Comparison of ENCODE assay signal across 9 mouse cellular contexts in the genomic region with DNA sequence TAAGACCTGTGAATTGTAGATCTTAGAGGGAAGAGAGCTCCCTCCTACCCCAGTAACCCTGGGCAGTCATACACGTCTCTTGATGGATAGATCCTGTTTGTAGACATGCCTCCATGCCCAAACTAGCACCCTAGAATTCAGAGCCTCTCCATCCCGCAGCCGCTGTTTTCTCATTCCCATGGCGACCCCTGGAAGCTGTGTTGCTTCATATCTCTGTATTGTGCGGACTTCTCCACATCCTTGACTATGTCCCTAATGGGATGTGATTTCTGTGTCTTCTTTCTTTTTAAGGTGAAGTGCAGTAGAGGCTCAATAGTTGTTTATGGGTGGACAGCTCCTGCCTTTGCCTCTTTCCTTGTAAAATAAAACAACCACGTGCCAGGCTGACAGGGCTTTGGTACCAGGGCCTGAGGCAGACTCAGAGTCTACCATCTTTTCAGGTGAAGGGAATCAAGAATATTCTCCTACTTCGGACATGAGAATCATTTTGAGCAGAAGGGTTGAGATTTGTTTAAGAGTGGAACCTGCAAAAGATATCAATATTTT. TPM values are rescaled to one million over a fixed set of nuclear protein-coding genes. Genes with fewer than 3 reads are reported as not detected.
DNase-seq lines count a peak whose midpoint lies in the region; ATAC-seq and TF ChIP-seq lines count a peak whose summit lies in the region.
"Had no signal": no experiment of that assay in that cellular context is flagged by ENCODE, and none has a peak within 500 bp of the region (broad histone marks: within the 10 kb centered on the region; RNA-seq: fewer than 3 reads in every experiment).

No protein-coding gene starts in this region.

- DNase-seq in kidney, adult 2 months = no peak
- DNase-seq in kidney, adult 18-20 months = no peak
- DNase-seq in MEL (ENCODE audit: low read depth, low spot score) = peak; percentile 86

- TF ChIP-seq POLR2A in kidney, adult 2 months (IDR thresholded peaks at IDR 0.05; ENCODE audit: low read depth, low read length) = no peak
- no peak for TF ChIP-seq POLR2A in MEL (IDR thresholded peaks at IDR 0.05; ENCODE audit: control insufficient read depth in 1 of 2, insufficient read depth in 1 of 2, low read depth in 1 of 2, low read length in 2 of 2, poor library complexity in 1 of 2)

- no peaks in the 10 kb centered on the region for H3K9me3 ChIP-seq in MEL (replicated peaks; ENCODE audit: insufficient read depth, low read length)
- H3K9me3 ChIP-seq in heart, embryonic 16.5 days (replicated peaks; ENCODE audit: control insufficient read depth, low read length) = no peaks in the 10 kb centered on the region
- H3K9me3 ChIP-seq in midbrain, embryonic 12.5 days = no peaks in the 10 kb centered on the region

- H3K27ac ChIP-seq in kidney, adult 2 months (ENCODE audit: insufficient read depth, low read depth, low read length) = peak overlapping the region; percentile 97
- peak overlapping the region; percentile 99 for H3K27ac ChIP-seq in MEL (ENCODE audit: control insufficient read depth, low read depth, low read length)
- H3K27ac ChIP-seq in heart, embryonic 16.5 days (ENCODE audit: low read length) = peak overlapping the region; percentile 98
- peak overlapping the region; percentile 98 for H3K27ac ChIP-seq in midbrain, embryonic 12.5 days (replicated peaks)

- H3K36me3 ChIP-seq in kidney, adult 2 months (ENCODE audit: control insufficient read depth, insufficient read depth, low read length) = no peaks in the 10 kb centered on the region
- peaks cover 0 to 44% of the 10 kb centered on the region in 2 experiments; a peak in 2 of 4 replicates for H3K36me3 ChIP-seq in MEL (ENCODE audit: control insufficient read depth in 1 of 2, insufficient read depth in 2 of 2, low read length in 2 of 2)
- H3K36me3 ChIP-seq in heart, embryonic 16.5 days (ENCODE audit: control insufficient read depth, insufficient read depth) = no peaks in the 10 kb centered on the region
- H3K36me3 ChIP-seq in midbrain, embryonic 12.5 days = no peaks in the 10 kb centered on the region

- H3K79me2 ChIP-seq in MEL (ENCODE audit: control insufficient read depth, insufficient read depth, low read length, poor library complexity) = peaks cover 8% of the 10 kb centered on the region; the same call in 1 of the 2 replicates

- peaks cover 8% of the 10 kb centered on the region; the same call in 1 of the 2 replicates for H3K4me1 ChIP-seq in kidney, adult 2 months (ENCODE audit: control insufficient read depth, insufficient read depth, low read length)
- H3K4me1 ChIP-seq in MEL (ENCODE audit: control insufficient read depth in 1 of 2, insufficient read depth in 2 of 2, low read length in 2 of 2) = peaks cover 0 to 32% of the 10 kb centered on the region in 2 experiments; a peak in 2 of 4 replicates
- peaks cover 19% of the 10 kb centered on the region for H3K4me1 ChIP-seq in heart, embryonic 16.5 days (ENCODE audit: control insufficient read depth, insufficient read depth, low read length)
- H3K4me1 ChIP-seq in midbrain, embryonic 12.5 days = peaks cover 35% of the 10 kb centered on the region

- 76% methylated on average over 7 of the region's 7 CpGs for WGBS in kidney, adult 2 months
- WGBS in heart, embryonic 16.5 days = 79% methylated on average over 7 of the region's 7 CpGs
- WGBS in midbrain, embryonic 12.5 days = 72% methylated on average over 7 of the region's 7 CpGs

- no peak for TF ChIP-seq CTCF in kidney, adult 2 months (conservative IDR thresholded peaks at IDR 0.05; ENCODE audit: insufficient read depth, insufficient read length, low read depth, low read length)
- TF ChIP-seq CTCF in MEL (IDR thresholded peaks at IDR 0.05 in 2 of 3, conservative IDR thresholded peaks at IDR 0.05 in 1 of 3; ENCODE audit: control insufficient read depth in 1 of 3, insufficient read depth in 1 of 3, low read depth in 2 of 3, low read length in 3 of 3, poor library complexity in 1 of 3, severe bottlenecking in 1 of 3) = no peak

- TF ChIP-seq EP300 in MEL (IDR thresholded peaks at IDR 0.05; ENCODE audit: low read depth in 1 of 2, low read length in 2 of 2) = no peak

- H3K4me2 ChIP-seq in heart, embryonic 16.5 days (ENCODE audit: low read depth, low read length) = peak overlapping the region; percentile 91
- peak overlapping the region; percentile 85 for H3K4me2 ChIP-seq in midbrain, embryonic 12.5 days (replicated peaks)

- no peaks in the 10 kb centered on the region for H3K27me3 ChIP-seq in kidney, adult 2 months (replicated peaks; ENCODE audit: control insufficient read depth, insufficient read depth, low read length)
- no peaks in the 10 kb centered on the region for H3K27me3 ChIP-seq in MEL (ENCODE audit: control insufficient read depth in 1 of 2, insufficient read depth in 2 of 2, low read length in 2 of 2)
- no peaks in the 10 kb centered on the region; the same call in 1 of the 2 replicates for H3K27me3 ChIP-seq in heart, embryonic 16.5 days (ENCODE audit: control insufficient read depth, insufficient read depth, low read length)
- H3K27me3 ChIP-seq in midbrain, embryonic 12.5 days = no peaks in the 10 kb centered on the region

- no peak for TF ChIP-seq RAD21 in MEL (IDR thresholded peaks at IDR 0.05; ENCODE audit: low read depth, low read length)

- H3K9ac ChIP-seq in MEL (ENCODE audit: control insufficient read depth, low read depth, low read length, poor library complexity, severe bottlenecking) = peak overlapping the region; percentile 92
- H3K9ac ChIP-seq in heart, embryonic 16.5 days (ENCODE audit: low read length) = peak overlapping the region; percentile 77
- peak overlapping the region; percentile 66; the same call in 1 of the 2 replicates for H3K9ac ChIP-seq in midbrain, embryonic 12.5 days (replicated peaks)

- H3K4me3 ChIP-seq in kidney, adult 2 months (ENCODE audit: insufficient read depth, low read depth, low read length) = no peak overlapping the region
- H3K4me3 ChIP-seq in MEL (ENCODE audit: control insufficient read depth in 1 of 2, insufficient read depth in 1 of 2, low read depth in 2 of 2, low read length in 2 of 2) = peak overlapping the region; percentile 10 to 75
- peak overlapping the region; percentile 71 for H3K4me3 ChIP-seq in heart, embryonic 16.5 days (ENCODE audit: low read length)
- H3K4me3 ChIP-seq in midbrain, embryonic 12.5 days = peak overlapping the region; percentile 57

- no peak for ATAC-seq in heart, embryonic 16.5 days (replicated peaks; ENCODE audit: extremely low read depth, insufficient read depth, low FRiP score)
- no peak for ATAC-seq in midbrain, embryonic 12.5 days (ENCODE audit: low FRiP score, low read depth)
- no peak for ATAC-seq in activated CD4-positive, CD25-positive, alpha-beta regulatory T cell, adult 4 months
- no peak for ATAC-seq in erythroid progenitor cell, adult 5-6 weeks (replicated peaks; ENCODE audit: low FRiP score, poor library complexity, severe bottlenecking)
- ATAC-seq in megakaryocyte-erythroid progenitor cell, adult 5-6 weeks (replicated peaks; ENCODE audit: low FRiP score, low TSS enrichment, poor library complexity, severe bottlenecking) = no peak

RNA-seq across cellular contexts. Expression of a gene that starts 1.4 kb away (rescaled TPM):
- polyA plus RNA-seq in kidney, adult 2 months (2012; rRNA removed) = 1.5 and 2.7 TPM in 2 replicates
- total RNA-seq in MEL (2012; rRNA removed) = 195 and 290 TPM in 2 replicates
- 1 to 10 TPM in 1 of 2 experiments, not detected in 1; 1.5 TPM for polyA plus RNA-seq in MEL (2012; ENCODE audit: insufficient read depth in 1 of 2, insufficient read length in 2 of 2, low read depth in 1 of 2, low replicate concordance in 2 of 2, missing spikeins in 1 of 2)
- polyA plus RNA-seq in heart, embryonic 16.5 days (2015; fragmentation: Nextera tagmentation; extraction: Ambion mirVana) = 2.4 and 5.8 TPM in 2 replicates
- polyA plus RNA-seq in midbrain, embryonic 12.5 days (2016; fragmentation: Nextera tagmentation; extraction: Ambion mirVana) = 13.3 and 18.2 TPM in 2 replicates
- 1 to 10 TPM; 1.9 to 2.2 TPM for polyA plus RNA-seq in activated CD4-positive, CD25-positive, alpha-beta regulatory T cell, adult 4 months (2017; shearing (Covaris generic))
- total RNA-seq in erythroid progenitor cell, adult 5-6 weeks (2015; ENCODE audit: low replicate concordance) = 928 and 1,194 TPM in 2 replicates
- total RNA-seq in erythroid progenitor cell, adult 5-6 weeks (2017; ENCODE audit: low replicate concordance) = 316 and 543 TPM in 2 replicates
- total RNA-seq in megakaryocyte-erythroid progenitor cell, adult 5-6 weeks (2014; fragmentation: Nextera tagmentation) = 76.1 and 135 TPM in 2 replicates
- 49.9 and 105 TPM in 2 replicates for total RNA-seq in megakaryocyte-erythroid progenitor cell, adult 5-6 weeks (2017)

RNA-seq across cellular contexts. Expression of a gene that starts 4.0 kb away (rescaled TPM):
- 10.1 and 14.1 TPM in 2 replicates for polyA plus RNA-seq in kidney, adult 2 months (2012; rRNA removed)
- total RNA-seq in MEL (2012; rRNA removed) = 3,962 and 5,017 TPM in 2 replicates
- 10 to 100 TPM in 1 of 2 experiments, not detected in 1; 71.7 TPM for polyA plus RNA-seq in MEL (2012; ENCODE audit: insufficient read depth in 1 of 2, insufficient read length in 2 of 2, low read depth in 1 of 2, low replicate concordance in 2 of 2, missing spikeins in 1 of 2)
- 17.2 and 25.2 TPM in 2 replicates for polyA plus RNA-seq in heart, embryonic 16.5 days (2015; fragmentation: Nextera tagmentation; extraction: Ambion mirVana)
- polyA plus RNA-seq in midbrain, embryonic 12.5 days (2016; fragmentation: Nextera tagmentation; extraction: Ambion mirVana) = 76.0 and 96.2 TPM in 2 replicates
- polyA plus RNA-seq in activated CD4-positive, CD25-positive, alpha-beta regulatory T cell, adult 4 months (2017; shearing (Covaris generic)) = 10 to 100 TPM; 23.4 to 32.3 TPM
- total RNA-seq in erythroid progenitor cell, adult 5-6 weeks (2015; ENCODE audit: low replicate concordance) = 2,922 and 3,470 TPM in 2 replicates
- 1,426 and 2,043 TPM in 2 replicates for total RNA-seq in erythroid progenitor cell, adult 5-6 weeks (2017; ENCODE audit: low replicate concordance)
- total RNA-seq in megakaryocyte-erythroid progenitor cell, adult 5-6 weeks (2014; fragmentation: Nextera tagmentation) = 432 and 521 TPM in 2 replicates
- total RNA-seq in megakaryocyte-erythroid progenitor cell, adult 5-6 weeks (2017) = 172 and 646 TPM in 2 replicates

RNA-seq across cellular contexts. Expression of a gene that starts 5.1 kb away (rescaled TPM):
- 0.97 and 1.1 TPM in 2 replicates for polyA plus RNA-seq in kidney, adult 2 months (2012; rRNA removed)
- total RNA-seq in MEL (2012; rRNA removed) = 6,680 and 8,754 TPM in 2 replicates
- polyA plus RNA-seq in MEL (2012; ENCODE audit: insufficient read depth in 1 of 2, insufficient read length in 2 of 2, low read depth in 1 of 2, low replicate concordance in 2 of 2, missing spikeins in 1 of 2) = 10 to 100 TPM in 1 of 2 experiments, not detected in 1; 11.2 TPM
- 3.7 and 4.1 TPM in 2 replicates for polyA plus RNA-seq in heart, embryonic 16.5 days (2015; fragmentation: Nextera tagmentation; extraction: Ambion mirVana)
- 18.3 and 20.1 TPM in 2 replicates for polyA plus RNA-seq in midbrain, embryonic 12.5 days (2016; fragmentation: Nextera tagmentation; extraction: Ambion mirVana)
- polyA plus RNA-seq in activated CD4-positive, CD25-positive, alpha-beta regulatory T cell, adult 4 months (2017; shearing (Covaris generic)) = 10 to 100 TPM in 1 of 2 experiments, 1 to 10 TPM in 1; 5.2 to 11.1 TPM
- 4,676 and 5,120 TPM in 2 replicates for total RNA-seq in erythroid progenitor cell, adult 5-6 weeks (2015; ENCODE audit: low replicate concordance)
- 18,393 and 25,698 TPM in 2 replicates for total RNA-seq in erythroid progenitor cell, adult 5-6 weeks (2017; ENCODE audit: low replicate concordance)
- total RNA-seq in megakaryocyte-erythroid progenitor cell, adult 5-6 weeks (2014; fragmentation: Nextera tagmentation) = 1,021 and 1,485 TPM in 2 replicates
- total RNA-seq in megakaryocyte-erythroid progenitor cell, adult 5-6 weeks (2017) = 6,042 and 11,084 TPM in 2 replicates

RNA-seq across cellular contexts. Expression of a gene that starts 18.0 kb away (rescaled TPM):
- not detected in 2 replicates for polyA plus RNA-seq in kidney, adult 2 months (2012; rRNA removed)
- total RNA-seq in MEL (2012; rRNA removed) = 1.3 and 1.5 TPM in 2 replicates
- not detected for polyA plus RNA-seq in MEL (2012; ENCODE audit: insufficient read depth in 1 of 2, insufficient read length in 2 of 2, low read depth in 1 of 2, low replicate concordance in 2 of 2, missing spikeins in 1 of 2)
- polyA plus RNA-seq in heart, embryonic 16.5 days (2015; fragmentation: Nextera tagmentation; extraction: Ambion mirVana) = 0.76 and 1.2 TPM in 2 replicates
- polyA plus RNA-seq in midbrain, embryonic 12.5 days (2016; fragmentation: Nextera tagmentation; extraction: Ambion mirVana) = 1.4 TPM in 1 of 2 replicates, not detected in the other
- polyA plus RNA-seq in activated CD4-positive, CD25-positive, alpha-beta regulatory T cell, adult 4 months (2017; shearing (Covaris generic)) = not detected
- total RNA-seq in erythroid progenitor cell, adult 5-6 weeks (2015; ENCODE audit: low replicate concordance) = 79.3 and 122 TPM in 2 replicates
- total RNA-seq in erythroid progenitor cell, adult 5-6 weeks (2017; ENCODE audit: low replicate concordance) = 53.9 and 62.7 TPM in 2 replicates
- total RNA-seq in megakaryocyte-erythroid progenitor cell, adult 5-6 weeks (2014; fragmentation: Nextera tagmentation) = 2.9 and 4.4 TPM in 2 replicates
- total RNA-seq in megakaryocyte-erythroid progenitor cell, adult 5-6 weeks (2017) = not detected in 2 replicates
- total RNA-seq: left cerebral cortex, postnatal 36 days had no signal

RNA-seq across cellular contexts. Expression of a gene that starts 19.2 kb away (rescaled TPM):
- polyA plus RNA-seq in kidney, adult 2 months (2012; rRNA removed) = 285 and 388 TPM in 2 replicates
- total RNA-seq in MEL (2012; rRNA removed) = 3,456 and 4,103 TPM in 2 replicates
- 1 to 10 TPM in 1 of 2 experiments, not detected in 1; 1.5 TPM for polyA plus RNA-seq in MEL (2012; ENCODE audit: insufficient read depth in 1 of 2, insufficient read length in 2 of 2, low read depth in 1 of 2, low replicate concordance in 2 of 2, missing spikeins in 1 of 2)
- 11.8 and 12.6 TPM in 2 replicates for polyA plus RNA-seq in heart, embryonic 16.5 days (2015; fragmentation: Nextera tagmentation; extraction: Ambion mirVana)
- polyA plus RNA-seq in midbrain, embryonic 12.5 days (2016; fragmentation: Nextera tagmentation; extraction: Ambion mirVana) = 27.1 and 35.0 TPM in 2 replicates
- polyA plus RNA-seq in activated CD4-positive, CD25-positive, alpha-beta regulatory T cell, adult 4 months (2017; shearing (Covaris generic)) = 10 to 100 TPM in 1 of 2 experiments, not detected in 1; 46.6 TPM
- not detected in 2 replicates for total RNA-seq in erythroid progenitor cell, adult 5-6 weeks (2015; ENCODE audit: low replicate concordance)
- 13,356 and 26,437 TPM in 2 replicates for total RNA-seq in erythroid progenitor cell, adult 5-6 weeks (2017; ENCODE audit: low replicate concordance)
- 17.9 and 44.2 TPM in 2 replicates for total RNA-seq in megakaryocyte-erythroid progenitor cell, adult 5-6 weeks (2014; fragmentation: Nextera tagmentation)
- total RNA-seq in megakaryocyte-erythroid progenitor cell, adult 5-6 weeks (2017) = 5,412 and 6,422 TPM in 2 replicates
